Mouse (Mus musculus) kidney, adult 2 months (tissue): ENCODE measurements around the gene Hspbap1.

Source experiments
- CTCF ChIP-seq: fragments of 200-500 bp; conservative IDR thresholded peaks from 2 replicates; pipeline ENCODE4 v1.5.1; 2011; ENCODE audit warnings: low read depth, mild to moderate bottlenecking, control low read depth, low read length, moderate library complexity, mixed read lengths; ENCODE audit not compliant: insufficient read depth, insufficient read length
- POLR2A ChIP-seq: fragments of 200-500 bp; IDR thresholded peaks from one replicate; pipeline ENCODE4 v1.6.1; 2011; ENCODE audit warnings: low read depth, low read length, control low read depth

GRCm38 (mm10) chr16:35764941-35765340 lies 5.2 kb upstream of the Hspbap1 start:
- TF ChIP-seq CTCF: no peak
- TF ChIP-seq POLR2A: no peak
